Mouse (Mus musculus) adrenal gland, postnatal 25 days (tissue): ENCODE results near the gene Zfp296. TPM values are rescaled to one million over a fixed set of nuclear protein-coding genes. Genes with fewer than 3 reads are reported as not detected.
A peak's percentile ranks its signal among the peaks of the same experiment; 100 is the strongest.

ENCODE experiments used
- DNase-seq: peaks from one replicate; pipeline ENCODE4 v3.0.0; 2021; ENCODE audit warnings: mixed read lengths
- long read RNA-seq: library from polyadenylated mRNA; stranded (forward); transcript quantifications from one replicate; pipeline ENCODE4 v2.0.0, GENCODE M21; 2021
- total RNA-seq: library from RNA; stranded (reverse); gene quantifications from 2 replicates; pipeline ENCODE4 v1.2.3, GENCODE M21; 2021

Gene Zfp296
- 0.62 and 0.73 TPM in 2 replicates for total RNA-seq
- long read RNA-seq: 0 reads

DNA sequence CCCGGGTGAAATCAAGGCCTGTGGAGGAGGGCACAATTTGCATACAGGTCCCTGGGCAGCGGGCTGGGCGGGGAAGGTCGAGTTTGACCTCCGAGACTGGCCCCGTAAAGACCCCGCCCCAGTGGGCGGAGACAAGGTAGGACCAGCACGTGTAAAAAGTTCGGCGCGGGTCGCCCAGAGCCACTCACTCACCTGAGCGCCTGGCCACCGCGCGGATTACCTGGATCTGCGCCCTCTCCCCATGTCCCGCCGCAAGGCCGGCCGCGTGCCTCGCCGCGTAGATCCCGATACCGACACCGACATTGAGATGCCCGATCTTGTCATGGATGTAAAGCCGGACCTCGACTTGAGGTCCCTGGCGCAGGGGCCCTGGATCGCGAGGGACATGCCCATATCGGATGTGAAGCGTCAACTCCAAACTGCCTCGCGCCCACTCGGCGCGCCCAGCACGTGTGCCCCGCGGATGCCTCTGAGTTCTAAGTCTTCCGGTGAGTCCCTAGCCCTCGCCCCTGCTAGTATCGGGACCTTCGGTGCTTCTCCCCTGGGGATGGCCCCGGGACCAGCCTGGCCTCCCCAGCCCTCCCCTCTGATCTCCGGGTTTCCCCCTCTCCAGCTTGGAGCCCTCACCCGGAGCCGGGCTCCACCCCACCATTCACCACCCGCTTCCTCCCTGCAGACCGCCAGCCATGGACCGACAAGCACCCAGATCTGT, at the start of gene Zfp296, which contains the start of gene Gemin7:
Gene Zfp296, plus strand, starts transcription at position 147 of the 712 bp plus-strand sequence.
Gene Gemin7, minus strand, starts transcription at position 455 of the 712 bp plus-strand sequence.
- no peak for DNase-seq

DNA sequence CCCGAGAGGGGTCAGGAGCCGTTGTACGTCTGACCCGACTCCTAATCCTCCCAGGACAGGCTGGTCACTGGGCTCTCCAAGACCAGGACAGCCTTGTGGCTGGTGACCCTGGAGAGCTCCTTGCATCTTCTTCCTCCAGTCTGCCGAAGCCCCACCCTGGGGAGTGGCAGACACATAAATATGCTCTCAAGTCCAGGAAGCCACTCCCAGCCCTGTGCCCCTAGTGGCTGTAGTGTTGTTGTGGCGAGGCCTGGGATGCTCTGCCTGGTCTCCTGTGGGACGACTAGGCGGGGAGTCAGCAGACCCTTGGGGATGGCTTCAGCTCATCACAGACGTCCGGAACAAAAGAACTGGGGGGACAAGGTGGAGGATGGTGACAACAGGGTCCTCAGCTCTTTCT, 46.0 kb upstream of the Zfp296 start:
- DNase-seq: no peak

DNA sequence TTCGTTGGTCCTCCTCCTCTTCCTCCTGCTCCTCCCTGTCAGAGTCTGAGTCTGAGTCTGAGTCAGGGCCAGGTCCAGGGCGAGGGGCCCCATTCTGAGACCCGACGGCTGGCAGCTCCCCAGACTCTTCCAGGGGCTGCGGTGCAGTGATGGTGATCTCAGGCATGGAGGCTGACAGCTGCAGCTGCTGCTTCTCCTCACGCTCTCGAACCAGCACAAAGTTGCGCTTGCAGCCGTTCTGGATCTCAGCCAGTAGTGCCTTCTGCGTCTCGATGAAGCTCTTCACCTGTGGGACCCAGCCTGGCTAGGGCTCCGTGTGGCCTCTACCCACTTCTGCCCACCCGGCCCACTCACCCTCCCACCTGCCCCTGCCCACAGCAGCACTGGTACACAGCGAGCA, 44.8 kb upstream of the Zfp296 start:
- no peak for DNase-seq

DNA sequence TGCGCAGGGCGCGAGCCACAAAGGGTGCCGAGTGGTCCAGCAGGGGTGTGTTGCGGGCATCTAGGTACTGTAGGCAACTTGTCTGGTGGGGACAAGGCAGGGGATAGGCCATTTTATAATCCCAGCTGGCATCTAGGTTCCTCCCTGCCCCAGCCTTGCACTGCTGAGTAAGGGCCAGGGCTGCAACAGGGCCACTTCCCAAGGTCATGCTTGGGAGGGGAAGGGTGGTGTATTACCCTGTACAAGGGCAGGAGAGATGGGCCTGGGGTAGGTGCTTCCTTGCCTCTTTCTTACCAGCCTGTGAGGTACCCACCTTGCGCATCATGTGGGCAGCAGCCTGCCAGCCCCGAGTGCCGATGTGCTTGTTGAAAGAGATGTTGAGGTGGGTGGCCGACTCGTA, 42.4 kb upstream of the Zfp296 start:
- DNase-seq: no peak

DNA sequence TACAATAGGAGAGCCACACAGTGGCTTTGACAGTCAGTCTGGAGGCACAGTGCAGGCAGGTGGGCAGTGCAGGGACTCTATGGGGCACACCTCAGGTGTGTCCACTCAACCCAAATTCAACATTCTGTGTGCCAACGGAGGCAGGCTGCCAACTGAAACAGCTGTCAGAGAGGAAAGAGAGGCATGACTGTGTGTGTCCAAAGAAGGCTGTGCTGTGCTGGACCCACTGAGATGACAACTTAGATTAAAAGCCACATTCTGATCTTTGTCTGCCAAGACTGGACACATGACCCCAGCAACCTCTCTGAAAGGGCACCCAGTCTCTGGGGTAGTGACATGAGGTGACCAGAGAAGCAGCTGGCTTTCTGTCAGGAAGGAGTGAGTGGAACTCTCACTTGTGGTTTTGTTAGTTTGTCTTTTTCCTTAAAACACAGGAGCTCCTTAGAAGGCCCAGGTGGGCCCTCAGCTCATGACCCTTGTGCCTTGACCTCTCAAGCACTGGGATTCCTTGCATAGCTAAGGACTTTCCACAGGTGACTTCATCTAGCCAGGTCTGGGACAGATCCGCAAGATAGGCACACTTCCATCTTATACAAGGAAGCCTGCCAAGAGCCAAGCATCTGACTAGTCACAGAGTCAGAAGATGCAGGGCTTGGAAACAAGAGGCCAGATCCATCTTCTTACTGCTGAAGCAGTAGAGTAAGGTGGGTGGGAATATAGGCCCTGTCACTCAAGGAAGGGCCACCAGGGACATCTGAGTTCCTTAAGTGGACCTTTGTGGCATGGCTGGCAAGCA, 36.1 kb upstream of the Zfp296 start:
- no peak for DNase-seq

DNA sequence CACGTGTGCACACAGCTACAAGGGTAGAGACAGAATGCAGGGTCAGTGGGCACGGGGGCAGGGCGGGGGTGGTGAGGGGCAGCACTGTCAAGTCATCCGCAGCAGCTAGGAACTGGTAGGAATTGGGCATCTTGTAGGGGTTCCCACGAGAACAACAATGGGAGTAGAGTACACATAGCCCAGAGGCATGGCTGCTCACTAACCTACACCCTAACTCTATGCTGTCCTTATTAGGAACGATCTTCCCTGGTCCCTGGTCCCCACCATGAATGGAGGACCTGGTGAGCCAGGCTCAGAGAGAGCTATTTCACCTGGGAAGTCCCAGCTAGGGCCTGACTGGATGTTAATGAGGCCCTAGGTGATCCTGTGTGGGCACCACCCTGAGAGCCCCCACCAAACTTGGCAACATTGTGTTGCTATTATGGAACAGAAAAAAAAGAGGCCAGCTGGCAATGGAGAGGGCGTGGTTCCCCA, 35.4 kb upstream of the Zfp296 start:
- DNase-seq: no peak

DNA sequence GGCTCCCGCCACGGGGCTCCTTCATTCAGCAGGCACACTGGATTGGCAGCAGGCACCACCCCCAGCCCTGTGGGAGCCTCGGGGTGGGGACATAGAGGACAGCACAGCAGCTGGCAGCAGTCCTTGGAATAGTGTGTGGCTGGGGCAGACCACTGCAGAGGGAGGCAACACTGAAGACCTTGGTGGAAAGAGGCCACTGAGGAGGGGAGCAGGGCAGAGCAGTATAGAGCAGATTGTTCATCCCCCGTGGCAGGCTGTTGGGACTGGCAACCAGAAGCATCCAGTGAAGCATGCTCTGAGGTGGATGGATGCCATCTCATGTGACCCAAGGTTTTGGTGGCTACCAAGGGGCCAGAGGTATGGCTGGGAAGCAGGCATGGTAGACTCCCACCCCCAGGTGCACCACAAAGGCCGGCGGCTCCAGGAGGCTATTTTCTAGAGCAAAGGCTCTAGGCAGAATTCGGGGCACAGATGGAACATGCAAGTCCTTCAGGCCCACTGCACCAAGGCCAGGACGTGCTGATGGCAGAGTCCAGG, 34.9 kb upstream of the Zfp296 start:
- DNase-seq: peak; percentile 42

DNA sequence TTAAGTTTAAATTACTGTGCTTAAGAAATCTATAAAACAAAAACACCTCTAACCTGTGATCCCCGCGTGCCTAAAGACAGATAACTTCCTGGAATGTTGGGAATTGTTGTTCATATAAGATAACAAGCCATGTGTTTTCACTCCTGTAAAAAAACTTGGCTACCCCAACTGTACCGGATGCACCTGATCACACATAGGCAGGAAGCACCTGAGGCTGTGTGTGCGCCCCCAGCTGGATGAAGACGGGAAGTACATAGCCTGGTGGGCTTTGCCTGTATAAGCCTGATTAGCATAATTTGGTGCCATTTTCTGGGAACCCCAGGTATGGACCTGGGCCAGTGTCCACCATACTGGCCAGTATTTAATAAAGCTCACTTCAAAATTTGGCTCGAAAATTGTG, 33.5 kb upstream of the Zfp296 start:
- no peak for DNase-seq

DNA sequence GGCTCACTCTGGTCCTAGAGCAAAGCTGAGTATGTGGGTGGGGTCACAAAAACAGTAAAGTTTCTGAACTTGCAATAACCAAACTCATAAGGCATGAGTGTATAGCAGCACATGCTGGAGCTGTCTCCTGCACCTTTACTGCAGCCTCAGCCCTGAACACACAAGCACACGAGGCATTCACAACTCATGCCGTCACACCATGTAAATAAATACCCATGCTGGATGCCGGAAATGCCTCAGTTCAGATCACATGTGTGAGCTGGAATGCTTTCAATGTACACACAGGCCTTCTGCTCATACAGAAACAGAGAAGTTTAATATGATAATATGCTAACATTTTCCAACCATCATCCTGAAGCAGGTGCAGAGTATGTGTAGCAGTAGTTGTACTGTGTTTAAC, 31.1 kb upstream of the Zfp296 start:
- no peak for DNase-seq

DNA sequence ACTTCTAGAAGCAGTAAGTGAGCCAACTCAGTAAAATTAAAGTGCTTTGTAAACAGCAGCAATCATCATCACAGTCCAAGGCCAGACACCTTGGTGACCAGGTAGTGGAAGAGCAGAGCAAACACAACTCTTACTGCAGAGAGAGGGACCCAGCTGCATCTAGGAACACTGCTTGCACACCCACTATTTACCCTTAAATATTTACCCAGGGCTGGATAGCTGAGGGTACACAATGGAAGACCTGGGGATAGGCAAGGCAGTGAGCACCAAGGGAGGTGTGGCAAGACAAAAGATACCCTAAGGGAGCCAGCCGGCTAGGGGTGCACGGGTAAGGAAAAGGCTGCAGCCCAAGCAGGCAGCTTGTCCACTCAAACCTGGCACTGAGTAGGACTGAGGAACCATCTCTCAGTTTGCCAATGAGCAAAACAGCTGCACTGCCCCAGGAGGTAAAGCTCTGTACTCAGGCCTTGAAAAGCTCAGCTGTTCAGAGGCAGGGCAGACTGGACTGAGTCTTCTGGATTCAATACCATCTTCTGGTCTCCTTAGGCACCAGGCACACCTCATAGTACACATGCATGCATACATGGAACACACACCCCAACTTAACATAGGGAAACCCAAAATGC, 29.6 kb upstream of the Zfp296 start:
- no peak for DNase-seq

DNA sequence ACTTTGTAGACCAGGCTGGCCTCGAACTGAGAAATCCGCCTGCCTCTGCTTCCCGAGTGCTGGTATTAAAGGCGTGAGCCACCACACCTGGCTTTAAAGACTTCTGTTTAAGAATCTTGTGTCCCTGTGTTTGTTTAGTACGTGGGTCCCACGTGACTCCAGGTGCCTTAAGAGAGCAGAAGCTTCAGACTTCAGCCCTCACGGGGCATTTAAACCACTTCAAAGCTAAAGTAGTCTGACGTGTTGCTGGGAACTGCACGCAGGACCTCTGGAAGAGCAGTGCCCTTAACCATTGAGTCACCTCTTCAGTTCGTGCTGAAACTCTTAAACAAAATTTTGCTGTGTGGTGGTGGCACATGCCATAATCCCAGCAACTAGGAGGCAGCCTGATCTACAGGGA, 27.7 kb upstream of the Zfp296 start:
- no peak for DNase-seq

DNA sequence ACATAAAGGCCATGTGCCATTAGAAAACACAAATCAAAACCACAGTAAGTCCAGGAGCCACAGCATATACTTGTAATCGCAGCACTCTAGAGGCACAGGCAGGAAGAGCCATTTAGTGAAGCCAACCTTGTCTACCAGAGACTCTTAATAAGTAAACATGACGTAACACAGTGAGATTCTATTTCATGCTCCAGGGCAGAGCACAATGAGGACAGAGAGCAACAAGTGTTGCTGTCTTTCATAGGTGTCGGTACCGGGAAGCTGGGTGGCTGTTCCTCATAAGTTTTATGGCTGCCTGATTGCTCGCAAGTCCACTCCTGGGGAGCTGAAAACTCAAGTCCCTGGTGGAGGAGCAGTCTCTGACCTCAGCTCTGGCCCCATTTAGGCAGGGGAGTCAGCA, 25.5 kb upstream of the Zfp296 start:
- DNase-seq: no peak

DNA sequence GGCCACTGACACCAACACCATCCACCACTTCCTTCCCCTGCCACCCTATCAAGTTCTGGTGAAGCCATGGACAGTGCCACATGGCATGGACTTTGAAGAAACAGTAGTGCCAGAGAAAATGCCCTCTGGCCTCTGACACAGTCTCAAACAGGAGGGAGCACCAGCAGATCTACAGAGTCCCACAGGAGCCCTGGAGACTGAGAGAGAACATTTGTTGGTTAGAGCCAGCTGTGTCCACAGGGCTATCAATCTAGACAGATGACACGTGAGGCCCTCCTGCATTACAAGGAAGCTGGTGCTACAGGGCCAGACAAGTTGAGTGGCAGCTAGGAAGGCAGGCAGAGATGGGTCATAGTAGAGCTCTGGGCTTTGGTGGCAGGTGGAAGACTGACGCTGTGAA, 24.6 kb upstream of the Zfp296 start:
- no peak for DNase-seq

DNA sequence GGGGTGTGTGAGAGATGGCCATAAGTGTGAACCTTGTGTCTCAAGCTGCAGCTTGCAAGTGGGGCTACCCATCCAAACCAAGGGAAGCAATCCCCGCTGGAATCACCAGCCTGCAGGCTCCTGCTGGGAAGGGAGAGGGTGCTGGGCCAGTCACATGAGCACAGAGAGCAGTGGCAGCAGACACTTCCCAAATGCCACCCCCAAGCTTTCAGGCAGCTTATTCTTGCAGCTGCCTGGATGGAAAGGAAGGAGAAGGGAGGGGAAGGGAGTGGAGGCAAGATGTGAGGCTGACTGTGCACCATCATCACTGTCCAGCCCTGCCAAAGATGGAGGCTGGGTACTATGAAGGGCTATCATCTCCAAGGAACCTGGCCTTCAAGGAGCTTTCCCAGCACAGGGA, 22.9 kb upstream of the Zfp296 start:
- no peak for DNase-seq

DNA sequence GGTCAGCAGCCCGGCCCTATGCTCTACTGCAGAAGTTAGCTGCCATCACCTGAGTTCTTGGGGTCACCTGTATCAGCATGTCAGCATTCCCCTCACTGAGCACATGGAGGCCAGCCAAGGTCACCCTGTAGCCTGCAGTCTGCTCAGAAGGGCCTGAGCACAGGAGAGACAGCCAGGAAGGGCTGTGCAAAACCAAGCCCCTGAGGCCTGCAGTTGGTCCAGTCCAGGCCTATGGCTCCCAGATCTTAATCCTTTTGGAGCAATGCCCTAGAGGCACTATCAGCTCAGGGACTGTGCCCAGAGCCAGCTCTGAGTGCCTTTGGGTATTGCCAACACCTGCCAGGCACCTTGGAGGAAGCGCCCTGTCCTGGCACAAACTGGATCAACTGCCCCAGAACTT, 20.0 kb upstream of the Zfp296 start:
- no peak for DNase-seq

DNA sequence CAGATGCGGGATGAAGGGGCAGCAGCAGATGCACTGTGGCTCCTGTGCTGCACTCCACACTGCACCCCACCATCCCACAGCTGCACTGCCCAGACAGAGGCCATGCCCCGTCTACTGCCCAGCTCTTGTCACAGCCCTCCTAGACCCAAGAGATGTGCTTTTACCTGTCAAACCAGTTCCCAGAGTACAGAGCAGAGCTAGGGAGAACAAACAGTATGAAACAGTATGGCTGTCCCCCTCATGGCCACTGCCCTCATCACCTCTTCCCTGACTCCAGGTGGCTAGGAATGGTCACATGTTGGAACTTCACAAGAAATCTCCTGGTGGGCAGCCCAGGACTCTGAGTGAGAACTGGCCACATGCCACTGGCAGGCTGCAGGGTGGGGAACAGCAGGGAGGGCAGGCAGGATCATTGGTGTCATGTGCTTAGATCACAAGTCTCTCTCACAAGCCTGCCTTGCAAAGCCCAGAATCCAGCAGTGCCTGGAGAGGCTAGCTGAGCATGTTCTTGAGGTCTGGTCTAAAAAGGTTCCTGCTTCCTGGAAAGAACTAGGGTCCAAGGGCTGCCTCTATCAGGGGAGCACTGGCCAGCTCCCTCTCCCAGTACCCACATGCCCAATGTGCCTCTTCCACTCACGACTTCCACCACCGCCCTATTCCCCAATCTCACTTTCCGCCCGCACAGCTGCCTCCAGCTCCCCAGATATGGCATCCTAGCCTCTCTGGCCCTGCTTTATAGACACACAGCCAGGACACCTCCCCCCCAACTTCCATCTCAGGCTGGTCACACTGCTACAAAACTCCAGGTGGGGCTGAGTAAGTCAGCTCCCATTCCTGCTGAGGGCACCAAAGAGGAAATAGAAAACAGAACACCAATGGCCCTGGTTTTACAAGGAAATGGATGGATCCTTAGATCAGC, 18.8 kb upstream of the Zfp296 start:
- no peak for DNase-seq

DNA sequence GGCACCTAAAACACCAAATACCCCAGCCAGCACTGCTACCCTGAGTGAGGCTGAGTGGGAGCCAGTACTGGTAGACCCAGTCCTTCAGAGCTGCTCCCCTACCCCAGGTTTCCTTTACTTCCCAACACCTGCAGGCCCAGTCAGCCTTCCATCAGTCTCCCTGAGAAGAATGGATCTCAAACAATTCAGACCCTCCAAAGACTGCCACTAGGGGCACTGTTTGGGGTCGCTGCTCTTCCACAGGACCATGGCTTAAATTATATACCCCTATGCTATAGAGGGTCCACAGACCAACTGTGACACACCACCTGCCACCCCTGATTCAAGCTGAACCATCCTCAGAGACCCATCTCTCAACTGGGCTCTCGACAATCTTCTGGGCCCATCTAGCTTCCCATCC, 18.1 kb upstream of the Zfp296 start:
- no peak for DNase-seq

DNA sequence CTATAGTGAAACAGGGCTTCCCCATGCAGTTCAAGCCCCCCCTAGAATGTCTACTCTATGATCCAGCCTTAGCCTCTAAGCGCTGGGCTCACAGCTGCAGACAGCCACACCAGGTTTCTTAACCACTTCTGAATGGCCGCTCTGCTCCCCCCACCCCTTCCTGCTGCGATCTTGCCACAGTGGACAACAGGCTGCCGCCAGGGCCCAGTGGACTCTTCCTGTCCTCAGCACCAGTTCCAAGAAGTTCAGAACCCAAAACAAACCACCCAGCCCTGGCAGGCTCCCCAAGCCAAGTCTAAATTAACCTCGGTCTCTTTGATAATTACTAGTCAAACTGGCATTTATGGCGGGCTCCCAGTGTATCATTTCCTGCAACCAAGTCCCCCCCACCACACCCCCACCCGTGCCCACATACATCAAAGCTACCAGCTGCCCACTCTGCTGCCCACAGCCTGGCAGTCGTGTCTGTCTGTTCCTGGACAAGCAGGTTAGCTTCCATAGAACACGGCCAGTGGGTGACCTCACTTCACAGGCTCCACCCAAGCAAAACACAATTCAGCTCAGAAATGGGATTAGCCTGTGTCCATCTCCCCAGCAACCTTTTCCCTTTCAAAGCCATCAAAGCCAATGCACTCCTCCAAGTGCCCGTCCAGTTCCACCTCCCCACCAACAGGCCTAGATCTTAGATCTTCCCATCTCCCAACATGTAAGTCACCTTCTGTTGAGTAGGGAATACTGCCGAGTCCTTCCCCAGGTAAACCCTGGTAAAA, 16.4 kb upstream of the Zfp296 start:
- DNase-seq: no peak

DNA sequence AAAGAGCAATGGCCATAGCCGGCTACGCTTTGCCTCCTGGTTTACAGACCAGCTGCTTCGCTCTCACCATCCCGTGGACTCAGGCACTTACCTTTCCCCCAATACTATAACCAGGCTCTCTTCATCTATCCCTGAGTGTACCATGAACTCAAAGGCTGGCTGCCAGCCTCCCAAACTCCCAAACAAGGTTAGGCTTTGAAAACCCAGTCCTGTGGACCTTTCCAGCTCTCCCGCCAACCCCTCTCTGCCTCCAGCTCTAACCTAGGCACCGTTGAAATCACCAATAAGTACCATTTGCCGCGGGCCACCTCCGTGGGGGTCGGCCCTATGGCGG, 15.7 kb upstream of the Zfp296 start:
- no peak for DNase-seq

DNA sequence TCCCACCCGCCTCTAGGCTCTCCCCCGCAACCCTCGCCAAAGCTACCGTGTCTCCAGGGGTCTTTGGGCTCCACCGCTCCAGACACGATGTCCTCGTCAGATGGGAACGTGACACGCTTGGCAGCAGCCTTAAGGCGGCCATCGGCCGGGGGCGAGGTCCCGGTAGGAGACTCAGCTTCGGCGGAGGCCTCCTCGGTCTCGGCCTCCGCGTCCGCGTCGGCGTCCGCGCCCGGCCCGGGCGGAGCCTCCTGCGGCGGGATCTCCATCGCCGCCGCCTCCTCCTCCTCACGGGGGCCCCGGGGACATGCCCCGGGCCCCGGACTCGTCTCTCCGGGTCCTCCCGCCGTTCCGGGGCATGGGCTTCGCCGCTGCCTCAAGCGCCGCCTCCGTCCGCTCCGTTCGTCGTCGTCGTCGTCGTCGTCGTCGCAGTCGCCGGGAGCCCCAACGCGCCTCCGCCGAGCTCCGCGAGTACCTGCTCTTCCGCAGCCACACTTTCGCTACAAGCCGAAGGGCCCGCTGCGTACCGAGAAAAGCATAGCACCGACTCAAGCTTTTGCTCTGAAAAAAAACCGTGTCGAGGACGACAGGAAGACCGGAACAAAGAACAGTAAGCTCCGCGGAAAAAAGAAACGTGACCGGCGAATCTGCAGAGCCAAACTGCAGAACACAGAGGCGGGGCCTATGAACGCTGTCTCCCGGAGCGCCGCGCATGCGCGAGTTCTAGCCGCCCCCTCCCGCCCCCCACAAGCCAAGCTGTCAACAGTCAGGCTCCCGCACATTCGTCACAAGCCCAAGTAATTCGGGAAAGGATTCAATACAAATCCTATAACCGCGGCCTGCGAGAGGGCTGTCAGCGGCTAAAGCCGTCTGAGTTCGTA, 15.1 kb upstream of the Zfp296 start:
- peak; percentile 95 for DNase-seq
